Mouse (Mus musculus): ENCODE measurements around the gene Gpatch2l. TPM values are rescaled to one million over a fixed set of nuclear protein-coding genes. Genes with fewer than 3 reads are reported as not detected.

Gpatch2l gene
- polyA plus RNA-seq, 1 experiment from 2014 or later: 5.5 TPM

GRCm38 (mm10) chr12:86285704-86286103, 44.0 kb downstream of the Gpatch2l start:
- TF ChIP-seq CTCF (IDR thresholded peaks at IDR 0.05; ENCODE audit: low read depth): 0 out of 2 replicates have a peak, but pooled peaks have one; percentile 3
- H3K4me3 ChIP-seq (ENCODE audit: low read depth, low read length): no peak overlapping the region
- WGBS: 100% methylated on average over 2 of the region's 2 CpGs
- H3K27ac ChIP-seq (ENCODE audit: low read depth, low read length): no peak overlapping the region
- H3K4me2 ChIP-seq (replicated peaks; ENCODE audit: low read depth): no peak overlapping the region
- no peaks in the 10 kb centered on the region for H3K4me1 ChIP-seq (replicated peaks; ENCODE audit: control insufficient read depth, insufficient read depth, low read length)
- peaks cover 54% of the 10 kb centered on the region for H3K36me3 ChIP-seq (ENCODE audit: control insufficient read depth, insufficient read depth)
- no peaks in the 10 kb centered on the region for H3K9me3 ChIP-seq (ENCODE audit: control insufficient read depth)
- H3K9ac ChIP-seq (ENCODE audit: low read depth, low read length): no peak overlapping the region
- ATAC-seq: no peak
- H3K27me3 ChIP-seq (replicated peaks; ENCODE audit: control insufficient read depth, insufficient read depth, low read length): no peaks in the 10 kb centered on the region

- peak; percentile 57 for TF ChIP-seq CTCF (IDR thresholded peaks at IDR 0.05; ENCODE audit: low read depth)
- Histone ChIP-seq H3K4me2 (replicated peaks; ENCODE audit: low read depth) (no peak overlapping the region), H3K27me3 (replicated peaks; ENCODE audit: control insufficient read depth, insufficient read depth, low read length) (no peaks in the 10 kb centered on the region), H3K27ac (ENCODE audit: low read depth, low read length) (no peak overlapping the region), H3K4me1 (replicated peaks; ENCODE audit: control insufficient read depth, insufficient read depth, low read length) (no peaks in the 10 kb centered on the region), H3K36me3 (ENCODE audit: control insufficient read depth, insufficient read depth) (no peaks in the 10 kb centered on the region; the same call in 1 of the 2 replicates), H3K9me3 (ENCODE audit: control insufficient read depth) (no peaks in the 10 kb centered on the region), H3K9ac (ENCODE audit: low read depth, low read length) (no peak overlapping the region), H3K4me3 (ENCODE audit: low read depth, low read length) (no peak overlapping the region)
- no peak for ATAC-seq
- 79% methylated on average over 10 of the region's 10 CpGs for WGBS
Measured at GRCm38 (mm10) chr12:86297450-86297849, 55.8 kb downstream of the Gpatch2l start.

GRCm38 (mm10) chr12:86302973-86303372, 61.3 kb downstream of the Gpatch2l start:
- H3K27me3 ChIP-seq (replicated peaks; ENCODE audit: control insufficient read depth, insufficient read depth, low read length): no peaks in the 10 kb centered on the region
- 85% methylated on average over 10 of the region's 10 CpGs for WGBS
- no peaks in the 10 kb centered on the region for H3K36me3 ChIP-seq (ENCODE audit: control insufficient read depth, insufficient read depth)
- no peak overlapping the region for H3K9ac ChIP-seq (ENCODE audit: low read depth, low read length)
- no peak for TF ChIP-seq CTCF (IDR thresholded peaks at IDR 0.05; ENCODE audit: low read depth)
- H3K27ac ChIP-seq (ENCODE audit: low read depth, low read length): no peak overlapping the region
- no peaks in the 10 kb centered on the region for H3K4me1 ChIP-seq (replicated peaks; ENCODE audit: control insufficient read depth, insufficient read depth, low read length)
- no peak for ATAC-seq
- no peak overlapping the region for H3K4me2 ChIP-seq (replicated peaks; ENCODE audit: low read depth)
- H3K4me3 ChIP-seq (ENCODE audit: low read depth, low read length): no peak overlapping the region
- no peaks in the 10 kb centered on the region for H3K9me3 ChIP-seq (ENCODE audit: control insufficient read depth)

GRCm38 (mm10) chr12:86305045-86305444, 63.4 kb downstream of the Gpatch2l start:
- Histone ChIP-seq H3K27ac (ENCODE audit: low read depth, low read length) (no peak overlapping the region), H3K36me3 (ENCODE audit: control insufficient read depth, insufficient read depth) (no peaks in the 10 kb centered on the region), H3K9ac (ENCODE audit: low read depth, low read length) (no peak overlapping the region), H3K4me3 (ENCODE audit: low read depth, low read length) (peak overlapping the region; percentile 27), H3K9me3 (ENCODE audit: control insufficient read depth) (no peaks in the 10 kb centered on the region), H3K27me3 (replicated peaks; ENCODE audit: control insufficient read depth, insufficient read depth, low read length) (no peaks in the 10 kb centered on the region), H3K4me2 (replicated peaks; ENCODE audit: low read depth) (peak overlapping the region; percentile 62), H3K4me1 (replicated peaks; ENCODE audit: control insufficient read depth, insufficient read depth, low read length) (no peaks in the 10 kb centered on the region)
- 41% methylated on average over 7 of the region's 7 CpGs for WGBS
- TF ChIP-seq CTCF (IDR thresholded peaks at IDR 0.05; ENCODE audit: low read depth): no peak
- ATAC-seq: peak; percentile 33; the same call in 1 of the 2 replicates

GRCm38 (mm10) chr12:86305635-86306243, 64.1 kb downstream of the Gpatch2l start:
- Histone ChIP-seq H3K4me1 (replicated peaks; ENCODE audit: control insufficient read depth, insufficient read depth, low read length) (no peaks in the 10 kb centered on the region), H3K27ac (ENCODE audit: low read depth, low read length) (no peak overlapping the region), H3K27me3 (replicated peaks; ENCODE audit: control insufficient read depth, insufficient read depth, low read length) (no peaks in the 10 kb centered on the region), H3K4me3 (ENCODE audit: low read depth, low read length) (peak overlapping the region; percentile 27), H3K9ac (ENCODE audit: low read depth, low read length) (no peak overlapping the region), H3K4me2 (replicated peaks; ENCODE audit: low read depth) (peak overlapping the region; percentile 62), H3K9me3 (ENCODE audit: control insufficient read depth) (no peaks in the 10 kb centered on the region), H3K36me3 (ENCODE audit: control insufficient read depth, insufficient read depth) (no peaks in the 10 kb centered on the region)
- 0 out of 2 replicates have a peak, but pooled peaks have one; percentile 31 for ATAC-seq
- peak; percentile 65 for TF ChIP-seq CTCF (IDR thresholded peaks at IDR 0.05; ENCODE audit: low read depth)
- 13% methylated on average over 15 of the region's 15 CpGs for WGBS

GRCm38 (mm10) chr12:86309474-86309873, 67.8 kb downstream of the Gpatch2l start:
- TF ChIP-seq CTCF (IDR thresholded peaks at IDR 0.05; ENCODE audit: low read depth): no peak
- H3K27ac ChIP-seq (ENCODE audit: low read depth, low read length): no peak overlapping the region
- WGBS: 57% methylated on average over 10 of the region's 10 CpGs

More at GRCm38 (mm10) chr12:86309474-86309873, 67.8 kb downstream of the Gpatch2l start:
- no peaks in the 10 kb centered on the region for H3K27me3 ChIP-seq (replicated peaks; ENCODE audit: control insufficient read depth, insufficient read depth, low read length)
- ATAC-seq: no peak
- H3K9ac ChIP-seq (ENCODE audit: low read depth, low read length): no peak overlapping the region
- H3K4me2 ChIP-seq (replicated peaks; ENCODE audit: low read depth): no peak overlapping the region
- no peak overlapping the region for H3K4me3 ChIP-seq (ENCODE audit: low read depth, low read length)
- H3K9me3 ChIP-seq (ENCODE audit: control insufficient read depth): no peaks in the 10 kb centered on the region
- H3K4me1 ChIP-seq (replicated peaks; ENCODE audit: control insufficient read depth, insufficient read depth, low read length): no peaks in the 10 kb centered on the region
- no peaks in the 10 kb centered on the region for H3K36me3 ChIP-seq (ENCODE audit: control insufficient read depth, insufficient read depth)
